Mouse (Mus musculus) cortical plate, adult 2 months (tissue): Measurements from ENCODE around the gene Bscl2. TPM values are rescaled to one million over a fixed set of nuclear protein-coding genes. Genes with fewer than 3 reads are reported as not detected.
A peak's percentile ranks its signal among the peaks of the same experiment; 100 is the strongest.

Source experiments
- H3K27ac ChIP-seq: fragments of 200-500 bp; 2 replicates; pipeline ENCODE4 v1.5.1; 2012; ENCODE audit warnings: low read length, control low read depth, inconsistent platforms; ENCODE audit not compliant: insufficient read depth
- H3K4me1 ChIP-seq: fragments of 200-500 bp; 2 replicates; pipeline ENCODE4 v1.6.1; 2011; ENCODE audit warnings: low read length; ENCODE audit not compliant: control insufficient read depth, insufficient read depth
- H3K4me3 ChIP-seq: fragments of 200-500 bp; 2 replicates; pipeline ENCODE4 v1.5.1; 2011; ENCODE audit warnings: mild to moderate bottlenecking, low read length, control low read depth; ENCODE audit not compliant: insufficient read depth
- CTCF ChIP-seq: fragments of 200-500 bp; IDR thresholded peaks from 2 replicates; pipeline ENCODE4 v1.5.1; 2011; ENCODE audit warnings: mild to moderate bottlenecking, control low read depth, low read length; ENCODE audit not compliant: insufficient read depth; ENCODE audit errors: extremely low read depth
- POLR2A ChIP-seq: fragments of 200-500 bp; IDR thresholded peaks from 2 replicates; pipeline ENCODE4 v1.6.1; 2011; ENCODE audit warnings: mild to moderate bottlenecking, low read length, control low read depth; ENCODE audit not compliant: insufficient read depth; ENCODE audit errors: extremely low read depth
- polyA plus RNA-seq: library from polyadenylated mRNA; depleted of rRNA; stranded (reverse); fragments of >200 nt; gene quantifications from 2 replicates; pipeline ENCODE4 v1.2.3, GENCODE M21; 2012

Gene Bscl2
- polyA plus RNA-seq, 1 experiment, result 135 TPM

DNA sequence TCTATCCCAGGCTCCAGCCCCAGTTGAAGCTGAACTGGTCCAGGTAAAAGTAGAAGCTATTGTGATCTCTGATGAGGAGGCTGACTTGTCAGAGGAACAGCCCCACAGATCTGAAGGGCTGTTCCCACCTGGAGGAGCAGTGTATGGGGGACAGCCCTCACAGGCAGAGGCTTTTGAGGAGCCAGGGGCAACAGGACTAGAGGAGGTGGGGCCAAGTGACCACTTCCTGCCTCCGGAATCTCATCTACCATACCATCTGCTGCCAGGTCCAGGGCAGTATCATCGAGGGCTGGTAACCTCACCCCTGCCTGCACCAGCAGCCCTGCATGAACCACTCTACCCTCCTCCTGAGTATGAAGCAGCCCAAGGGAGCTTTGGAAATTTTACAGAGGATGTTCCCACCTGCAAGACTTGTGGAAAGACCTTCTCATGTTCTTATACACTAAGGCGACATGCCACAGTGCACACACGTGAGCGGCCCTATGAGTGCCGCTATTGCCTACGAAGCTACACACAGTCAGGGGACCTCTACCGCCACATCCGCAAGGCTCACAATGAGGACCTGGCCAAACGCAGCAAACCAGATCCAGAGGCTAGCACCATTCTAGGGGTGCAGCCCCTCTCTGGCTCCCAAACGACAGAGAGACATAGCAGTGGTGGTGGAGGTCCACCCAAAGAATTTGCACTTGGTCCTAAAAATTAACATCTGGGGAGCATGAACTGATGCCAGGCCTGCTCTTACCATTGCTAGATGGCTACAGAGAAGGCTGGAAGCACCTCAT, 33.2 kb upstream of the Bscl2 start:
- Histone ChIP-seq H3K27ac (no peak overlapping the region), H3K4me3 (no peak overlapping the region), H3K4me1 (no peaks in the 10 kb centered on the region)
- no peak for TF ChIP-seq CTCF
- no peak for TF ChIP-seq POLR2A

DNA sequence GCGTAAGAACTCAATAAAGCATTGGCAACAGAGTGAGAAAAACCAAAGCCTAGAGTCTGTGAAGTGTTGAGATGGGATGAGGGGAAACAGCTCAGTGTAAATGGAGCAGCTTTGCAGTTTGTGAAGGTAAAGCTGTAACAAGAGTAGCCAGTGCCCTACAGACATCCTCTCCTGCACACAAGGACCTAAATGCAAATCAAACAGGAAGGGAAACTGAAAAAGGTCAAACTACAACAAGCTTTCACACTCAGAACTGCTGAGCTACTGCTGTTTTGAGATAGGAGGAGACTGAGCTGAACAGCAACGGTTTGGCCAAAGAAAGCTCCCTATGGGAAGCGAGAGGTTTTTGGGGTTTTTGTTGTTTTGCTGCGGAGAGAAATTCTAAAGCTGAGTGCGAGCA, 30.5 kb upstream of the Bscl2 start:
- Histone ChIP-seq H3K4me3 (no peak overlapping the region), H3K4me1 (no peaks in the 10 kb centered on the region), H3K27ac (no peak overlapping the region)
- TF ChIP-seq CTCF, result no peak
- no peak for TF ChIP-seq POLR2A

DNA sequence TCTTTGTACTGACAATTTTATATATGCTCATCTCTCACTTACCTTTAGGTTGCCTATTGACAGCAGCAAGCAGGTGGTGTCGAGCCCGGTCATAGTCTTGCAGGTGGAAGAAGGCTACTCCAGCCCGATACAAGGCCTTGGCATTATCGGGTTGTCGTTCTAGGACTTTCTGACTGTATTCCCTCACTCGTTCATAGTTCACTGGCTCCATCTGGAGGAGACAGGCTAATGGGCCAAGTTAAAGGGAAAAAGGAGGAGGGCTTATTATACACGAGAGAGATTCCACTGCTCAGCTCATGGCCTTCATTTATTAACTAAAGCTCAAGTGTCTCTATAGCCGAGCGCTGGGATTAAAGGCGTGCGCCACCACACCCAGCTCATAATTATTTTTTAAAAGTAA, 21.5 kb upstream of the Bscl2 start:
- TF ChIP-seq POLR2A, result no peak
- TF ChIP-seq CTCF, result peak; percentile 11; the same call in 1 of the 2 replicates
- Histone ChIP-seq H3K4me1 (peaks cover 3% of the 10 kb centered on the region; the same call in 1 of the 2 replicates), H3K27ac (no peak overlapping the region), H3K4me3 (no peak overlapping the region)

DNA sequence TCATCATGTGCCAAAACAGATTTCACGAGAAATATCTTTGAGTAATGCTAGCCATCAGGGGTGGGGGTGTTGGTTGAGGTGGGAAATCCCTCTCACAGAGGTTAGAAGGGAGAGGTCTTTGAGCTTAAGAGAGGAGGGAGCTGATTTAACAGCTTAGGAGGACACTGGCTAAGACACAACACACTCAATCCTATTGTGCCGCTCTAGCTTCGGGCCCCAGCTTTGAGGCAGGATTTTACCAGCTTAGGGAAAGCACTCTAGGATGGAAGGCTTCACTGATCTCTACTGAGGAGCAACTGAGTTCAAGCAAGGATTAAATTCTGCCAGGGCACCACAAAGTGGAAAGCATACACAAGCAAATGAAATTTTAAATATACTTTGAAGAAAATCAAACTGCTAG, 20.3 kb upstream of the Bscl2 start:
- Histone ChIP-seq H3K4me1 (peaks cover 3% of the 10 kb centered on the region; the same call in 1 of the 2 replicates), H3K27ac (no peak overlapping the region), H3K4me3 (no peak overlapping the region)
- no peak for TF ChIP-seq POLR2A
- no peak for TF ChIP-seq CTCF

DNA sequence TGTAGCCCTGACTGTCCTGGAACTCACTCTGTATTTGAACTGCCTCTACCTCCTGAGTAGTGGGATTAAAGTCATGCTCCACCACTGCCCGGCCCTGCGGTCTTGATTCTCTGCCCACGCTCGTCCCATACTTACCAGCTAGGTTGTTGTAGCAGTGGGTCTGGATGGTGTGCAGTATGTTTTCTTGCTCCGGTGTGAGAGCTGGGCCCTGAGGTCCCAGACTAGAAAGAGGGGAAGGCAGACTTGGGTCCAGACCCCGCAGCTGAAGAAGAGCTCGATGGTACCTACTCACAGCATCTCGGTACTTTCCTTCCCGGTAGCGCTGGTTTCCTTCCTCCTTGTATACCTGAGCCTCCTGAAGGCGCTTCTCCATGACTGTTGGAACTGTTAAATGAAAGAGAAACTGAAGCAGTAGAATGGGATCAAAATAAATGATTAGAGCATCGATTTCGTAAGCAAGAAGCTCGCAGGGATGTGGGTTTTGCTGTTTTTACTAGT, 18.9 kb upstream of the Bscl2 start:
- Histone ChIP-seq H3K4me3 (peak overlapping the region; percentile 68), H3K4me1 (peaks cover 3% of the 10 kb centered on the region; the same call in 1 of the 2 replicates), H3K27ac (no peak overlapping the region)
- TF ChIP-seq CTCF (no peak), POLR2A (no peak)

DNA sequence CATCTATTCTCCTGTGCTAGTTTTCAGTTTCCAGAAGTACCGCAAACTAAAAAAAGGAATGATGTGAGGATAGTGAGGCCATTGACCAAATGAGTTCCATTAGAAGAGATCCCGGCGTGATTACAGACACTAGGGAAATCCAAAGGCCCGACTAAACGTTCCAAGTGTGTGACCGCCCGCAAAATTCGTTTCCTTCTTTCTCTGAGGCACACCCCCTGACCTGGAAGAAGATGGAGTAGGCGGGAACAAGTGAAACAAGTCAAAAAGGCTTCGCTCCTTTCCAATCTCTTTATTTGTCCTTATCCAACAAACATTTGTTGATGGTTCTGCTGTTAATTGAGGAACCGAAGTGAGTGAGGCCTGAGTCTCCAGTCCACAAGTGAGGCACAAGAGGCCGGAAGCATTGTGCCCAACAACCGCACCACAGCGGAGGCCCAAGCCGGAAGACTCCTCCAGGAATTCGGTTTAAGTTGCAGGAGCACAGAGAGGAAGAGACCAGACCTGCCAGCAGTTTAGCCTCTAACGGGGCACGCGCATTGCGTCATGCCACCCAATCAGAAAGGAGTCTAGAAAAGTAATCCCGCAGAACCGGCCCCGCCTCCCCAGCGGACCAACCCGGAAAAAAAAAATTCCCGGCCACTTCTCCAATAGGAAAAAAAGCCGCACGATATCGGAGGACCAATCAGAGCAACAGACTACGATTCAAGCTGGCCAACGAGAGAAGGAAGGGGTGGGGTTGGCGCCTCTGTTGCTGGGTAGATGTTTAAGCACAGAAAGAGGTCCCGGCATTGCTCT, 18.3 kb upstream of the Bscl2 start, which contains the start of gene Ttc9c:
TSS of gene Ttc9c (minus strand) at position 533 of the 795 bp plus-strand sequence.
- Histone ChIP-seq H3K27ac (peak within 1 kb of the TSS; percentile 97), H3K4me1 (peaks cover 3% of the 10 kb centered on the region; the same call in 1 of the 2 replicates), H3K4me3 (peak within 1 kb of the TSS; percentile 68)
- TF ChIP-seq CTCF (no peak), POLR2A (peak; percentile 94)

DNA sequence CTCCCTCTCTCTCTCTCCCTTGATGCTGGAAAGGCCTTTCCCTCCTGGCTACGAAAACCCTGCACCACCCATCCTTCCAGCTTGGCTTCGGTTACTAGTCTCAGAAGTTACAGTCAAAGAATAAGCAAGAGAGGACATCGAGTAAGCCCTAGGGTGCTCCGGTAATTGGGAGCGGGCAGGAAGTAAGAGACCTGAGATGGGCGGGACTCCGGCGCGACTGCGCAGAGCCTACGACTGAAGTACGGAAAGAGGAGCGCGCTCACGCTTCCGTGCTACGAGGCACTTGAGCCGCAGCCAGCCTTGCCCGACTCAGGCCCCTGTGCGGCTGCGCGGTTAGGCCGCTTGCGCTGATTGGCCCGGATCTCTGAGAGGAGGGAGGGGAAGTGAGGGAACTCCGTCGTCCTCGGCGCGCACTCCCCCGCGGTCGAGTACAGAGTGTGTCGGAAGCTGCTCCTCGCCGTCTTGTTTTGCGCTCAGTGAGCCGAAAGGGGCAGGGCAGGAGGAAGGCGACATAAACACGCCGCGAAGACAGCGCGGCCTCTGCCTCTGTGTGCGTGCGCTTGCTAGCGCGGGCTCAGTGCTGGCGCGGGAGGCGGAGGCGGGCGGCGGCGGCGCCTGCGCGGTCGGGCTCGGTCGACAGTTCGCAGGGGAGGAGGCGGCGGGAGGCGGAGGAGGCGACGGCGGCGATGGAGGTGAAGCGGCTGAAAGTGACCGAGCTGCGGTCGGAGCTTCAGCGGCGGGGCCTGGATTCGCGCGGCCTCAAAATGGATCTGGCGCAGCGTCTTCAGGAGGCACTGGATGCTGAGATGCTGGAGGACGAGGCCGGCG, 17.5 kb upstream of the Bscl2 start, which contains the start of gene Hnrnpul2:
TSS of gene Hnrnpul2 (plus strand) at position 415 of the 828 bp plus-strand sequence.
- H3K27ac ChIP-seq, result peak within 1 kb of the TSS; percentile 97
- peak within 1 kb of the TSS; percentile 68 for H3K4me3 ChIP-seq
- H3K4me1 ChIP-seq, result peaks cover 3% of the 10 kb centered on the region; the same call in 1 of the 2 replicates
- no peak for TF ChIP-seq CTCF
- peak; percentile 94 for TF ChIP-seq POLR2A

DNA sequence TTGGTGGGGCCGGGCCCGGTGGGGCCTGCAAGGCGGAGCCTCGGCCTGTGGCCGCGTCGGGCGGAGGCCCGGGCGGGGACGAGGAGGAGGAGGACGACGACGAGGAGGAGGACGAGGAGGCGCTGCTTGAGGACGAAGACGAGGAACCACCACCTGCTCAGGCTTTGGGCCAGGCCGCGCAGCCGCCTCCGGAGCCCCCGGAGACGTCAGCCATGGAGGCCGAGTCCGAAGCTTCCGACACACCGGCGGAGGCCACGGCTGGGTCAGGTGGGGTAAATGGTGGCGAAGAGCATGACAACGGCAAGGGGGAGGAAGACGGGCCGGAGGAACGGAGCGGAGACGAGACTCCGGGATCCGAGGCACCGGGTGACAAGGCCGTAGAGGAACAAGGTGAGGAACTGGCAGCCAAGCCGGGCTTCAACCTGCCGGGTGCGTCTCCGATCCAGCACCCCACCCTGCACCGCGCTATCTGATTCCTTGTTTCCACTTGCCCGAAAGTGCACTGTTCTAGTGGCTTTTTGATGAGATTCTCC, 16.8 kb upstream of the Bscl2 start:
- TF ChIP-seq POLR2A (no peak), CTCF (no peak)
- Histone ChIP-seq H3K4me3 (peak overlapping the region; percentile 68), H3K27ac (peak overlapping the region; percentile 89), H3K4me1 (peaks cover 3% of the 10 kb centered on the region; the same call in 1 of the 2 replicates)

DNA sequence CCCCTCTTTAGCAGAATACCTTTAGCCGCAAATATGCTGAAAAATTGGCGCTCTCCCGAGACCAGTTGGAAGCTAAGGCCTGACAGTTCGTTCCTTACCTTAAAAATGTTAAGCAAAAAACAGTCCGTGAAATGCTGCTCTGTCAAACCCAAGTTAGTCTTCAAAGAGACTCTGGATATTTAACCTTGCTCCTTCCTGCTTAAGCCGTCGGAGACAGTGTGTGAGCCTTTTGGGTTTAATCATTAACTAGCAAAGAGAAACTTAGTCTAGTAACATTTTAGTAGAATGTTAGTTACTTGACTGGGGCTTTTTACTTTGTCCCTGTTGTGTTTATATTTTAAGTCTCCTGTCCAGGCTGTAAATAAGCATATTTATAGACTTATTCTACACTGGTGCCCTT, 16.1 kb upstream of the Bscl2 start:
- Histone ChIP-seq H3K27ac (no peak overlapping the region), H3K4me3 (peak overlapping the region; percentile 68), H3K4me1 (peaks cover 3% of the 10 kb centered on the region; the same call in 1 of the 2 replicates)
- no peak for TF ChIP-seq CTCF
- no peak for TF ChIP-seq POLR2A
